Mouse (Mus musculus) liver, embryonic 16.5 days (tissue): ENCODE data around the gene Cckbr. TPM values are rescaled to one million over a fixed set of nuclear protein-coding genes. Genes with fewer than 3 reads are reported as not detected.

Source experiments
- ATAC-seq: fragments of 200-750 bp; cut with Nextera tagmentation; 2 replicates; pipeline ENCODE4 v1.8.0; 2017; ENCODE audit warnings: low read depth, mild to moderate bottlenecking, moderate number of reproducible peaks, moderate library complexity
- H3K27ac ChIP-seq: fragments of 300-500 bp; sonication (generic); 2 replicates; pipeline ENCODE4 v1.5.1; 2014; ENCODE audit warnings: mild to moderate bottlenecking, low read length
- H3K27me3 ChIP-seq: fragments of 300-500 bp; sonication (generic); 2 replicates; pipeline ENCODE4 v1.6.1; 2014; ENCODE audit warnings: low read depth, low read length, mixed read lengths; ENCODE audit not compliant: control insufficient read depth, insufficient read depth
- H3K36me3 ChIP-seq: fragments of 300-500 bp; sonication (generic); 2 replicates; pipeline ENCODE4 v1.6.1; 2014; ENCODE audit warnings: mild to moderate bottlenecking; ENCODE audit not compliant: control insufficient read depth, insufficient read depth
- H3K4me1 ChIP-seq: fragments of 300-500 bp; sonication (generic); 2 replicates; pipeline ENCODE4 v1.6.1; 2014; ENCODE audit warnings: low read depth, low read length, mixed read lengths; ENCODE audit not compliant: control insufficient read depth
- H3K4me2 ChIP-seq: fragments of 300-500 bp; sonication (generic); 2 replicates; pipeline ENCODE4 v1.6.1; 2014; ENCODE audit warnings: low read depth, low read length, mixed read lengths
- H3K4me3 ChIP-seq: fragments of 300-500 bp; sonication (generic); 2 replicates; pipeline ENCODE4 v1.5.1; 2014; ENCODE audit warnings: low read depth, mild to moderate bottlenecking, low read length
- H3K9ac ChIP-seq: fragments of 300-500 bp; sonication (generic); 2 replicates; pipeline ENCODE4 v1.6.1; 2014; ENCODE audit warnings: low read depth, low read length
- H3K9me3 ChIP-seq: fragments of 300-500 bp; sonication (generic); replicated peaks from 2 replicates; pipeline ENCODE4 v1.6.1; 2016; ENCODE audit warnings: low read length; ENCODE audit not compliant: control insufficient read depth
- WGBS: fragments of 180-500 bp; shearing (Covaris S2); extraction: QIAGEN DNeasy Blood & Tissue Kit; methylation state at CpG from one replicate; pipeline ENCODE4 v1.1.7; 2014; ENCODE audit not compliant: insufficient replicate concordance; 5-methylcytosine and 5-hydroxymethylcytosine counted together
- polyA plus RNA-seq: library from polyadenylated mRNA; unstranded; fragments of >200 nt; fragmentation: Nextera tagmentation; extraction: Ambion mirVana; gene quantifications from 2 replicates; pipeline ENCODE4 v1.2.1, GENCODE M21; 2015

The Cckbr gene
- polyA plus RNA-seq, 1 experiment from 2014 or later = not detected

DNA sequence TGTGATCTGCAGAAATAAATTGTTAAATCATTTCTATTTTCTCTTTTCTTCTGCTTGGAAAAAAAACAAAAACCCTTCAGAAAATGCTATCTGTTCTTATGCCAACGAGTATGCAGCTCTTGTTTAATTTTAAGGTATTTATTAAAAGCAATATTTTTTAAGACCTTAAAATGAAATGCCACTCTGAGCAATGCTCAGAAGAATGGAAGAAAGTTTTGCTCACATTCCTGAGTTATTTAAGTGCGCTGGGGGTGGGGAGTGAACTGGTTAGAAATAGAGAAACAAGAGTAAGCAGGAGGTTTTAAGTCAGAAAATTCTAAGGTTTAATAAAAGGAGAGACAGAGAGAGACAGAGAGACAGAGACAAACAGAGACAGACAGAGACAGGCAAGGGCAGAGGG lies 94.2 kb downstream of the Cckbr start:
- Histone ChIP-seq H3K4me2 (no peak overlapping the region), H3K4me1 (no peaks in the 10 kb centered on the region), H3K4me3 (no peak overlapping the region), H3K27ac (no peak overlapping the region), H3K9me3 (no peaks in the 10 kb centered on the region), H3K9ac (no peak overlapping the region), H3K27me3 (no peaks in the 10 kb centered on the region), H3K36me3 (no peaks in the 10 kb centered on the region)
- no peak for ATAC-seq
- 54% methylated on average over 2 of the region's 2 CpGs for WGBS

GRCm38 (mm10) chr7:105520201-105520600 lies 94.7 kb downstream of the Cckbr start:
- WGBS = 39% methylated on average over 6 of the region's 6 CpGs
- H3K27ac ChIP-seq = no peak overlapping the region
- H3K4me2 ChIP-seq = no peak overlapping the region
- no peak overlapping the region for H3K4me3 ChIP-seq
- no peak overlapping the region for H3K9ac ChIP-seq
- H3K9me3 ChIP-seq = no peaks in the 10 kb centered on the region
- no peaks in the 10 kb centered on the region for H3K27me3 ChIP-seq
- H3K36me3 ChIP-seq = no peaks in the 10 kb centered on the region
- no peaks in the 10 kb centered on the region for H3K4me1 ChIP-seq
- no peak for ATAC-seq

Other genes with a start within 250 kb of the Cckbr start
- not detected in 2 replicates for gene Olfr685, start 239.7 kb upstream of the Cckbr start, polyA plus RNA-seq
- gene Olfr686, start 218.2 kb upstream of the Cckbr start, polyA plus RNA-seq = not detected in 2 replicates
- not detected in 2 replicates for gene Olfr688, start 137.6 kb upstream of the Cckbr start, polyA plus RNA-seq
- gene Olfr689, start 114.6 kb upstream of the Cckbr start, polyA plus RNA-seq = not detected in 2 replicates
- gene Olfr690, start 91.6 kb upstream of the Cckbr start, polyA plus RNA-seq = not detected in 2 replicates
- gene Olfr691, start 83.5 kb upstream of the Cckbr start, polyA plus RNA-seq = not detected in 2 replicates
- not detected in 2 replicates for gene Olfr692, start 57.5 kb upstream of the Cckbr start, polyA plus RNA-seq
- gene Gm5901, start 50.7 kb upstream of the Cckbr start, polyA plus RNA-seq = not detected in 2 replicates
- gene Fam160a2, start 25.7 kb upstream of the Cckbr start, polyA plus RNA-seq = 13.7 and 13.8 TPM in 2 replicates
- gene Cnga4, start 21.2 kb upstream of the Cckbr start, polyA plus RNA-seq = not detected in 2 replicates
- 4.0 and 5.2 TPM in 2 replicates for gene Cavin3, start 56.6 kb downstream of the Cckbr start, polyA plus RNA-seq
- 21.3 and 21.9 TPM in 2 replicates for gene Smpd1, start 128.6 kb downstream of the Cckbr start, polyA plus RNA-seq
- gene Apbb1, start 155.9 kb downstream of the Cckbr start, polyA plus RNA-seq = 1.9 and 3.3 TPM in 2 replicates
- gene Hpx, start 174.4 kb downstream of the Cckbr start, polyA plus RNA-seq = 451 and 504 TPM in 2 replicates
- 3.1 and 4.6 TPM in 2 replicates for gene Trim3, start 207.8 kb downstream of the Cckbr start, polyA plus RNA-seq
- gene Timm10b, start 214.3 kb downstream of the Cckbr start, polyA plus RNA-seq = 91.7 and 106 TPM in 2 replicates
- 11.0 and 11.2 TPM in 2 replicates for gene Arfip2, start 214.7 kb downstream of the Cckbr start, polyA plus RNA-seq
- gene Gm45799, start 214.8 kb downstream of the Cckbr start, polyA plus RNA-seq = 4.1 and 17.0 TPM in 2 replicates
- gene Dnhd1, start 225.1 kb downstream of the Cckbr start, polyA plus RNA-seq = 0.13 and 0.16 TPM in 2 replicates